Mouse (Mus musculus) brain, embryonic 18.5 days (tissue): Measurements from ENCODE around the gene Gm8369.
"Not testable (repeated sequence)": the region's sequence is repeated elsewhere in the genome, so short reads cannot be mapped to it uniquely, and the experiment has no call there.

Source experiments
- DNase-seq: peaks from one replicate; pipeline ENCODE4 v3.0.0-alpha.2; 2012; ENCODE audit warnings: low read depth, low spot score

Gene Gm8369

GRCm38 (mm10) chr19:11513458-11513857, 27.7 kb downstream of the Gm8369 start:
- no peak for DNase-seq

- DNase-seq: no peak
Measured at GRCm38 (mm10) chr19:11516246-11516645, 30.5 kb downstream of the Gm8369 start, which contains the start of gene Ms4a6b. Gene Ms4a6b (plus strand): TSS chr19:11516512.

DNA sequence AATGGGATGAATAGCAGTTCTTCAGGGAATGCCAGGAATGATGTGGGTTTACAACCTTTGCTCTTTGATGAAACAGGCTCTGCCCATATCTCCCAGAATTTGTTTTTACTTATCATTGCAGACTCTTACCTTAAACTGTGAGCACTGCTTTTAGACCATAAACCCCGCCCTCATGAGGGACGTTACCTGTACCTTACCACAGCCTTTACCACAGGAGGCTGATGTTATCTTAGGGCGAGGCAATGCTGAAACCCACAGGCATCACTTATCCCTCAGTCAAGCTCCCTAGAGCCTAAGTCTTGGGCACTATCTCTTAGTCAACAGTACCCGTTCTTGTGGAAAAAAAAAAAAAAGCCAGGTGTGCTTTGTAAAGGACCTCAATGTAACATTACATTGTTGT, 31.1 kb downstream of the Gm8369 start:
- DNase-seq: no peak

GRCm38 (mm10) chr19:11517373-11517772, 31.6 kb downstream of the Gm8369 start:
- not testable (repeated sequence) for DNase-seq

GRCm38 (mm10) chr19:11518356-11518755, 32.6 kb downstream of the Gm8369 start:
- DNase-seq: not testable (repeated sequence)

DNA sequence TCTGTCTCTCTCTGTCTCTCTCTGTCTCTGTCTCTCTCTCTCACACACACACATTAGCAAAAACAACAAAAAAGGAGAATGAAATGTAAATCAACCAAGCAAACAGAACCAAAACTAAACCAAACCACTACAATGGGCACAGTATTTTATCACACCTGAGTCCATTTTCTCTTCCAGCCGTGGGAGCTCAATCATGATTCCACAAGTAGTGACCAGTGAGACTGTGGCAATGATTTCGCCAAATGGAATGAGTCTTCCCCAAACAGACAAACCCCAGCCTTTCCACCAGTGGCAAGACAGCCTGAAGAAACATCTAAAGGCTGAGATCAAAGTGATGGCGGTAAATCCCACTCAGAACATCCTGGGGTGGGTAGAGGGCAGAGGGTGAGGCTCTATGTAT, 34.4 kb downstream of the Gm8369 start:
- no peak for DNase-seq

DNA sequence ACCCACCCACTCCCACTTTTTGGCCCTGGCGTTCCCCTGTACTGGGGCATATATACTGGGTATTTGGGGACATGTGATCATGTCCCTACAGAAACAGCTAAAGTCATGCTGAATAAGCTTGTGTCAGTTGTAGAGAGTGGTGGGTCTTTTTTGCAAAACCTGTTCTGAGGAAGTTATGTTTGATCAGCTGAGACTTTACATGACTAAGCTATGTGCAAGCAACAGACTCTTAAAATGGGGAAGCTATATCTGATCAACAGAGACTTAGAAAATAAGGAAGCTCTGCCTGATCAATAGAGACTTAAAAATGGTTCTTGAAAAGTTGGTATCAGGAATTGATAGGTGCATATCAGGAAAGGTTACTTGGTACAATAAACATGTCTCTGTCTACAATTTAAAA, 47.7 kb downstream of the Gm8369 start:
- no peak for DNase-seq

- no peak for DNase-seq
Measured at GRCm38 (mm10) chr19:11533888-11534445, 48.2 kb downstream of the Gm8369 start.

GRCm38 (mm10) chr19:11536593-11536992, 50.9 kb downstream of the Gm8369 start, which contains the start of gene Ms4a4d:
Gene Ms4a4d (plus strand): TSS chr19:11536801.
- no peak for DNase-seq

DNA sequence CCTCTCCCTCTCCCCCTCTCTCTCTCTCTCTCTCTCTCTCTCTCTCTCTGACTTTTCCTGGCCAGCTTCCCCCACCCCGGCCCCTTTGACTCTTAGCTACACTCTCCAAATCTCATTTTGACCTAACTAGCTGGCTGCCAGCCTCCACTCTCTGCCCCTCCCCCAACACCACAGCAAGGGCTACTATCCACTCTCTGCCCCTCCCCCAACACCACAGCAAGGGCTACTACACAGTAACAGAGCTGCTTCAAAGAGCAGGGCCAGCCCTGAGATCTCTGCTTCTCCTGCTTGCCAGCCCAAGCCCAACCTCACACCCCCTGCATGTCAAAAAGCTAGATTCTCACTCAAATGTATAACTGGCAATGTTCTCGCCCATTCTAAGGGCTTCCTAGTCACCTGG, 51.6 kb downstream of the Gm8369 start:
- DNase-seq: no peak

GRCm38 (mm10) chr19:11540166-11540821, 54.6 kb downstream of the Gm8369 start:
- not testable (repeated sequence) for DNase-seq

DNA sequence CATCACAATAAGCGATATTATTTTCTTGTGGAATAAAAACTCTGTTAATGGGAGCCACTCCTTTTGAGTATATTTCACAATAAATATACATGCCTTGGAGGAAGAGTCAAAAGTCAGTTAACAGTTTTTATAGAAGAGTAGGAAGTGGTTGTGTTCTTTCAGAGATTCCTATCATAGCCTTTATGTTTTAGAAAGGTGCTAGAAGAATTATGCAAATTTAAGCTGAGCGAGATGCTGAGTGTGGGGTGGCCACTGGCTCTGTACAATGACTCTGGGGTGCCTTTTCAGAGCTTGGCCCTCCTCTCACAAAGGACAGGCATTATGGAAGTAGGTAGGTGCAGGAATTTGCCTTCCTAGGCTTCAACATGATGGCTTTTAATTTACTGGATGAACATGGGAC, 58.6 kb downstream of the Gm8369 start:
- DNase-seq: not testable (repeated sequence)

DNA sequence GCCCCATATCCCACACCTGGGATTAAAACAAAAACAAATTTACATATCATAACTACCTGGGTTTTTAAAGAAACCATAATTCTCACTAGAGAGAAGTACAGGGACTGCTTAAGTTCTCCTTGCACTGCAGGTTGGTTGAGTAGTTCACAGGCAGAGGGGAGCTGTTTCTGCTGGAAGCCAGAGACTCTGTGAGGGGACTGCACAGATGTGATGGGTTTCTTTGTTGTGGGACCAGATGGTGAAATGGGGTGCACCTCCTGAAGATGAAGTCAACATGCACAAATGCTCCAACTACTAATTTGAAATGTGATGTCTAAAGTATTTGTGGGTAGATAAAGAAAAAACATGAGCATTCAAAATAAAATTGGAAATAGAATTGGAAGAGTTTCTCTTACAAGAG, 62.2 kb downstream of the Gm8369 start:
- DNase-seq: no peak

GRCm38 (mm10) chr19:11554726-11555125, 69.0 kb downstream of the Gm8369 start:
- no peak for DNase-seq

DNA sequence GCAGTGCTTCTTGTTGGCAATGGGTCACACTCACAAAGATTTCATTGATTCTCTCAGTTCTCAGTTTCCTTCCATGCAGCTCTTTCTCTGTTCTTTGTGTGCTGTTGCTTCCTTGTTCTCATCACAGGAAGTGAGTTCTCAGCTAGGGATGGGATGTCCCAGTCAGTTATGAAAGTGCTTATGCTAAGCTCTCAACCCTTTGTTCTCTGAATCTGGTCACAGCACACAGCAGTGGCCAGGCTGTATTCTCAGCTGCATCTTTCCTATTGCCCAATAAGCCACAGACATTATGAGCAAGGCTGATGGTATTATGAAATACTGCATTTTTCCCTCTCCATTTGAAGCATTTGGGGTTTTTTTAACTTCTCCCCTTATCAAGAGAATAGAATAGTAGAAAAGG, 73.8 kb downstream of the Gm8369 start:
- not testable (repeated sequence) for DNase-seq
